Mouse (Mus musculus): Measurements from ENCODE around the gene Galnt16. TPM values are rescaled to one million over a fixed set of nuclear protein-coding genes. Genes with fewer than 3 reads are reported as not detected.

Gene Galnt16
- total RNA-seq (2012; rRNA removed) (not detected in 2 replicates), polyA plus RNA-seq (2012; ENCODE audit: insufficient read depth in 1 of 2, insufficient read length in 2 of 2, low read depth in 1 of 2, low replicate concordance in 2 of 2, missing spikeins in 1 of 2) (under 1 TPM in 1 of 2 experiments, not detected in 1; 0.08 TPM)

DNA sequence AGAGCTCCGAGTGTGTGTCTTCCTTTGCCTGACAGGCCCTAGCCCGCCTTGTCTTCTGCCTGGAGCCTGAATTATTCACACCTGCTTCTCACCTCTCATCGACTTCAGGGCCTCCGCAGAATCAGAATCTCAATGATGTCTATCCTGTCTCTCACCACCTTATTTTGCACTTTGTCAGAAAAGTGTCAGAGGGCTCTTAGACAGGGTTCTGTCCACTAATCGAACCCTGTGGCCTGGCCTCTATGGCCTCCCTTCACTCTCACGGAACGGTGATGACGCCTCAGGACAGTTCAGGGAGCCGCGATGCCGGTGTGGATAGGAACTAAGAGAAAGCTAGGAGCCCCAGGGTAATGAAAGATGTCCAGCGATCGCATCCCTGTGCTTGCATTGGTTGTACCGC, at the start of gene Galnt16:
TSS of gene Galnt16 (plus strand) at position 301 of the 400 bp plus-strand sequence.
- no peak within 1 kb of the TSS for H3K27ac ChIP-seq (ENCODE audit: control insufficient read depth, low read depth, low read length)
- H3K27me3 ChIP-seq (ENCODE audit: control insufficient read depth in 1 of 2, insufficient read depth in 2 of 2, low read length in 2 of 2), result peaks cover 2 to 7% of the 10 kb centered on the region in 2 experiments
- no peaks in the 10 kb centered on the region for H3K9me3 ChIP-seq (replicated peaks; ENCODE audit: insufficient read depth, low read length)
- H3K36me3 ChIP-seq (ENCODE audit: control insufficient read depth in 1 of 2, insufficient read depth in 2 of 2, low read length in 2 of 2), result no peaks in the 10 kb centered on the region
- H3K4me1 ChIP-seq (ENCODE audit: control insufficient read depth in 1 of 2, insufficient read depth in 2 of 2, low read length in 2 of 2), result no peaks in the 10 kb centered on the region
- no peak for TF ChIP-seq GATA1 (IDR thresholded peaks at IDR 0.05; ENCODE audit: low read depth, low read length)
- TF ChIP-seq BHLHE40 (IDR thresholded peaks at IDR 0.05; ENCODE audit: borderline replicate concordance, low read depth, low read length), result no peak
- no peak for TF ChIP-seq MYC (IDR thresholded peaks at IDR 0.05; ENCODE audit: low read depth, low read length)
- TF ChIP-seq ELF1 (IDR thresholded peaks at IDR 0.05; ENCODE audit: low read depth, low read length), result no peak
- TF ChIP-seq HCFC1 (IDR thresholded peaks at IDR 0.05; ENCODE audit: low read depth, low read length), result no peak
- TF ChIP-seq SIN3A (IDR thresholded peaks at IDR 0.05; ENCODE audit: low read length), result no peak
- no peak for TF ChIP-seq MXI1 (IDR thresholded peaks at IDR 0.05; ENCODE audit: low read depth, low read length)
- no peak within 1 kb of the TSS for H3K4me3 ChIP-seq (ENCODE audit: control insufficient read depth in 1 of 2, insufficient read depth in 1 of 2, low read depth in 2 of 2, low read length in 2 of 2)
- no peak within 1 kb of the TSS for H3K9ac ChIP-seq (ENCODE audit: control insufficient read depth, low read depth, low read length, poor library complexity, severe bottlenecking)
- no peak for DNase-seq (ENCODE audit: low read depth, low spot score)
- H3K79me2 ChIP-seq (ENCODE audit: control insufficient read depth, insufficient read depth, low read length, poor library complexity), result no peaks in the 10 kb centered on the region

DNA sequence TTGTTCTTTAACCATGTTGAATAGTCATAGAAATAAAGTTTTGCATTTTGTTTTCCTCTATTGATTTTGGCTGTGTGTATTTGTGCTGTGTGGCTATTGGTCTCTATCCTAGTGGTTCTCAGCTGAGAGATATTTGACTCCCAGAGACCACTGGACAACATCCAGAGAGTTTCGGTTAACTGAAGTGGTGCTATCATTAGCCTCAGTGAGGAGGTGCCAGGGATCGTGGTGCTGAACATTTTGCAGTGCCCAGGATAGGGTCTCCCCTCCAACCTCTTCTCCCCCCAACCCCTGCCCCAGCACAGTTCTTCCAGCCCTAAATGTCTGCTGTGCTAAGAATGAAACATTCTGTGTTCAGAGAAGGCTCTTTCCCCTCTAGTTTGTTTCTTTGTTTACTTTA, 47.9 kb upstream of the Galnt16 start:
- H3K4me1 ChIP-seq (ENCODE audit: control insufficient read depth in 1 of 2, insufficient read depth in 2 of 2, low read length in 2 of 2), result peaks cover 16 to 17% of the 10 kb centered on the region in 2 experiments
- H3K27ac ChIP-seq (ENCODE audit: control insufficient read depth, low read depth, low read length), result no peak overlapping the region
- DNase-seq (ENCODE audit: low read depth, low spot score), result no peak
- no peak overlapping the region for H3K4me3 ChIP-seq (ENCODE audit: control insufficient read depth in 1 of 2, insufficient read depth in 1 of 2, low read depth in 2 of 2, low read length in 2 of 2)
- no peaks in the 10 kb centered on the region for H3K27me3 ChIP-seq (ENCODE audit: control insufficient read depth in 1 of 2, insufficient read depth in 2 of 2, low read length in 2 of 2)
- H3K79me2 ChIP-seq (ENCODE audit: control insufficient read depth, insufficient read depth, low read length, poor library complexity), result peaks cover 3% of the 10 kb centered on the region; the same call in 1 of the 2 replicates
- peaks cover 0 to 22% of the 10 kb centered on the region in 2 experiments; a peak in 2 of 4 replicates for H3K36me3 ChIP-seq (ENCODE audit: control insufficient read depth in 1 of 2, insufficient read depth in 2 of 2, low read length in 2 of 2)
- TF ChIP-seq TAL1 (IDR thresholded peaks at IDR 0.05; ENCODE audit: low read length) (no peak), ETS1 (IDR thresholded peaks at IDR 0.05; ENCODE audit: low read depth, low read length) (no peak), ZC3H11A (IDR thresholded peaks at IDR 0.05; ENCODE audit: low read depth, low read length) (no peak), USF1 (IDR thresholded peaks at IDR 0.05; ENCODE audit: low read depth, low read length) (no peak), USF2 (IDR thresholded peaks at IDR 0.05; ENCODE audit: borderline replicate concordance in 1 of 2, insufficient read depth in 1 of 2, low read depth in 1 of 2, low read length in 2 of 2) (no peak)
- no peaks in the 10 kb centered on the region for H3K9me3 ChIP-seq (replicated peaks; ENCODE audit: insufficient read depth, low read length)
- no peak overlapping the region for H3K9ac ChIP-seq (ENCODE audit: control insufficient read depth, low read depth, low read length, poor library complexity, severe bottlenecking)

DNA sequence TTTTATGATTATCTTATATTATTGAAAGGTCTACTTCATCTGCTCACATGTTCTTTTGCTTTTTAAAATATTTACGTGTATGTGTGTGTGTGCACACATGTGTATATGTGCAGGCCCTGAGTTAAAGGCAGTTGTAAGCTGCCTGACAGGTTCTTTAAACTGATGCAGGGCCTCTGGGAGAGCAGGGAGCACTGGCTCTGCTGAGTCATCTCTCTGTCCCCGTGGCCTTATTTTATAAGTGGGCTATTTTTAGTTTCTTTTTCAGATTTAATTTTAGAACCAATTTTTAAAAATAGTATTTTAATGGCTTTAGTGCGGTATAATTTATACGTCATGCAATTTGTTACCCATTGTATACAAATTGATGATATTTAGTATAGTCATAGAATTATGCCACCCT, 46.2 kb upstream of the Galnt16 start:
- peak; percentile 53 for DNase-seq (ENCODE audit: low read depth, low spot score)
- Histone ChIP-seq H3K4me3 (ENCODE audit: control insufficient read depth in 1 of 2, insufficient read depth in 1 of 2, low read depth in 2 of 2, low read length in 2 of 2) (no peak overlapping the region), H3K27me3 (ENCODE audit: control insufficient read depth in 1 of 2, insufficient read depth in 2 of 2, low read length in 2 of 2) (no peaks in the 10 kb centered on the region), H3K9me3 (replicated peaks; ENCODE audit: insufficient read depth, low read length) (no peaks in the 10 kb centered on the region), H3K4me1 (ENCODE audit: control insufficient read depth in 1 of 2, insufficient read depth in 2 of 2, low read length in 2 of 2) (peaks cover 15 to 16% of the 10 kb centered on the region in 2 experiments), H3K36me3 (ENCODE audit: control insufficient read depth in 1 of 2, insufficient read depth in 2 of 2, low read length in 2 of 2) (peaks cover 0 to 22% of the 10 kb centered on the region in 2 experiments; a peak in 3 of 4 replicates), H3K27ac (ENCODE audit: control insufficient read depth, low read depth, low read length) (no peak overlapping the region), H3K9ac (ENCODE audit: control insufficient read depth, low read depth, low read length, poor library complexity, severe bottlenecking) (no peak overlapping the region), H3K79me2 (ENCODE audit: control insufficient read depth, insufficient read depth, low read length, poor library complexity) (peaks cover 3% of the 10 kb centered on the region; the same call in 1 of the 2 replicates)
- TF ChIP-seq ETS1 (IDR thresholded peaks at IDR 0.05; ENCODE audit: low read depth, low read length) (0 out of 2 replicates have a peak, but pooled peaks have one; percentile 41), GABPA (IDR thresholded peaks at IDR 0.05; ENCODE audit: low read depth, low read length) (0 out of 2 replicates have a peak, but pooled peaks have one; percentile 52), MEF2A (IDR thresholded peaks at IDR 0.05; ENCODE audit: extremely low read depth, insufficient replicate concordance, low read depth, low read length, poor library complexity, severe bottlenecking) (peak; percentile 41; the same call in 1 of the 2 replicates), BHLHE40 (IDR thresholded peaks at IDR 0.05; ENCODE audit: borderline replicate concordance, low read depth, low read length) (no peak), RCOR1 (IDR thresholded peaks at IDR 0.05; ENCODE audit: low read depth, low read length) (no peak), POLR2AphosphoS5 (IDR thresholded peaks at IDR 0.05; ENCODE audit: borderline replicate concordance, low read depth, low read length) (no peak), EP300 (IDR thresholded peaks at IDR 0.05; ENCODE audit: low read depth in 1 of 2, low read length in 2 of 2) (no peak), CHD2 (IDR thresholded peaks at IDR 0.05; ENCODE audit: low read length) (no peak), TBP (IDR thresholded peaks at IDR 0.05; ENCODE audit: low read depth, low read length) (no peak), NRF1 (IDR thresholded peaks at IDR 0.05; ENCODE audit: insufficient read depth, low read depth, low read length, poor library complexity, severe bottlenecking) (no peak), TCF12 (IDR thresholded peaks at IDR 0.05; ENCODE audit: low read depth, low read length) (no peak), USF1 (IDR thresholded peaks at IDR 0.05; ENCODE audit: low read depth, low read length) (peak; percentile 22; the same call in 1 of the 2 replicates), POLR2A (IDR thresholded peaks at IDR 0.05; ENCODE audit: control insufficient read depth in 1 of 2, insufficient read depth in 1 of 2, low read depth in 1 of 2, low read length in 2 of 2, poor library complexity in 1 of 2) (no peak), ZKSCAN1 (IDR thresholded peaks at IDR 0.05; ENCODE audit: low read depth, low read length) (no peak), CTCF (IDR thresholded peaks at IDR 0.05 in 2 of 3, conservative IDR thresholded peaks at IDR 0.05 in 1 of 3; ENCODE audit: control insufficient read depth in 1 of 3, insufficient read depth in 1 of 3, low read depth in 2 of 3, low read length in 3 of 3, poor library complexity in 1 of 3, severe bottlenecking in 1 of 3) (no peak), MXI1 (IDR thresholded peaks at IDR 0.05; ENCODE audit: low read depth, low read length) (no peak)
